Mouse (Mus musculus) intestine, postnatal 0 days (tissue): ENCODE results near the gene Hes2. TPM values are rescaled to one million over a fixed set of nuclear protein-coding genes. Genes with fewer than 3 reads are reported as not detected.

ENCODE experiments used
- ATAC-seq: fragments of 200-750 bp; cut with Nextera tagmentation; 2 replicates; pipeline ENCODE4 v1.8.0; 2017; ENCODE audit warnings: mild to moderate bottlenecking, moderate TSS enrichment, moderate library complexity
- H3K27ac ChIP-seq: fragments of 300-500 bp; sonication (generic); 2 replicates; pipeline ENCODE4 v1.5.1; 2014; ENCODE audit warnings: mild to moderate bottlenecking, low read depth, low read length, moderate library complexity
- H3K27me3 ChIP-seq: fragments of 300-500 bp; sonication (generic); replicated peaks from 2 replicates; pipeline ENCODE4 v1.6.1; 2014; ENCODE audit warnings: low read length, mixed read lengths; ENCODE audit not compliant: control insufficient read depth, insufficient read depth
- H3K36me3 ChIP-seq: fragments of 300-500 bp; sonication (generic); 2 replicates; pipeline ENCODE4 v1.6.1; 2014; ENCODE audit warnings: mild to moderate bottlenecking, moderate library complexity; ENCODE audit not compliant: control insufficient read depth, insufficient read depth
- H3K4me1 ChIP-seq: fragments of 300-500 bp; sonication (generic); replicated peaks from 2 replicates; pipeline ENCODE4 v1.6.1; 2014; ENCODE audit warnings: antibody characterized with exemption, low read length, mixed read lengths; ENCODE audit not compliant: control insufficient read depth, insufficient read depth
- H3K4me2 ChIP-seq: fragments of 300-500 bp; sonication (generic); replicated peaks from 2 replicates; pipeline ENCODE4 v1.6.1; 2014; ENCODE audit warnings: low read depth, mild to moderate bottlenecking, moderate library complexity
- H3K4me3 ChIP-seq: fragments of 300-500 bp; sonication (generic); 2 replicates; pipeline ENCODE4 v1.5.1; 2014; ENCODE audit warnings: low read depth, low read length
- H3K9ac ChIP-seq: fragments of 300-500 bp; sonication (generic); 2 replicates; pipeline ENCODE4 v1.6.1; 2014; ENCODE audit warnings: mild to moderate bottlenecking, low read depth, low read length
- H3K9me3 ChIP-seq: fragments of 300-500 bp; sonication (generic); 2 replicates; pipeline ENCODE4 v1.6.1; 2016; ENCODE audit warnings: mixed run types; ENCODE audit not compliant: control insufficient read depth
- CTCF ChIP-seq: sonication (generic); IDR thresholded peaks from 2 replicates; pipeline ENCODE4 v1.5.1; 2016; ENCODE audit warnings: low read depth, mild to moderate bottlenecking, control low read depth, antibody characterized with exemption, moderate library complexity
- WGBS: fragments of 180-500 bp; shearing (Covaris S2); extraction: QIAGEN DNeasy Blood & Tissue Kit; methylation state at CpG from one replicate; pipeline ENCODE4 v1.1.7; 2014; 5-methylcytosine and 5-hydroxymethylcytosine counted together
- polyA plus RNA-seq: library from polyadenylated mRNA; unstranded; fragments of >200 nt; fragmentation: Nextera tagmentation; extraction: Ambion mirVana; gene quantifications from 2 replicates; pipeline ENCODE4 v1.2.1, GENCODE M21; 2015

Gene Hes2
- polyA plus RNA-seq, 1 experiment from 2014 or later = 8.6 TPM

GRCm38 (mm10) chr4:152179946-152180660 lies 21.4 kb downstream of the Hes2 start:
- Histone ChIP-seq H3K9me3 (no peaks in the 10 kb centered on the region), H3K9ac (no peak overlapping the region), H3K36me3 (no peaks in the 10 kb centered on the region), H3K27ac (no peak overlapping the region), H3K4me3 (no peak overlapping the region), H3K4me1 (peaks cover 5% of the 10 kb centered on the region; the same call in 1 of the 2 replicates), H3K27me3 (0 out of 2 replicates have a peak, but pooled peaks cover 3% of the 10 kb centered on the region), H3K4me2 (no peak overlapping the region)
- ATAC-seq = no peak
- no peak for TF ChIP-seq CTCF
- 85% methylated on average over 16 of the region's 16 CpGs for WGBS

GRCm38 (mm10) chr4:152182205-152182604 lies 23.5 kb downstream of the Hes2 start:
- Histone ChIP-seq H3K27ac (no peak overlapping the region), H3K9ac (no peak overlapping the region), H3K36me3 (no peaks in the 10 kb centered on the region), H3K4me3 (no peak overlapping the region), H3K27me3 (0 out of 2 replicates have a peak, but pooled peaks cover 3% of the 10 kb centered on the region), H3K9me3 (no peaks in the 10 kb centered on the region), H3K4me2 (no peak overlapping the region), H3K4me1 (peaks cover 16% of the 10 kb centered on the region; the same call in 1 of the 2 replicates)
- 88% methylated on average over 10 of the region's 10 CpGs for WGBS
- no peak for ATAC-seq
- TF ChIP-seq CTCF = no peak

GRCm38 (mm10) chr4:152184353-152185035 lies 25.8 kb downstream of the Hes2 start:
- H3K27me3 ChIP-seq = no peaks in the 10 kb centered on the region
- 54% methylated on average over 7 of the region's 7 CpGs for WGBS
- H3K27ac ChIP-seq = no peak overlapping the region
- no peak overlapping the region for H3K4me2 ChIP-seq
- no peak for ATAC-seq
- 0 out of 2 replicates have a peak, but pooled peaks cover 11% of the 10 kb centered on the region for H3K4me1 ChIP-seq
- TF ChIP-seq CTCF = peak; percentile 60
- no peak overlapping the region for H3K9ac ChIP-seq
- H3K9me3 ChIP-seq = no peaks in the 10 kb centered on the region
- no peaks in the 10 kb centered on the region for H3K36me3 ChIP-seq
- no peak overlapping the region for H3K4me3 ChIP-seq

DNA sequence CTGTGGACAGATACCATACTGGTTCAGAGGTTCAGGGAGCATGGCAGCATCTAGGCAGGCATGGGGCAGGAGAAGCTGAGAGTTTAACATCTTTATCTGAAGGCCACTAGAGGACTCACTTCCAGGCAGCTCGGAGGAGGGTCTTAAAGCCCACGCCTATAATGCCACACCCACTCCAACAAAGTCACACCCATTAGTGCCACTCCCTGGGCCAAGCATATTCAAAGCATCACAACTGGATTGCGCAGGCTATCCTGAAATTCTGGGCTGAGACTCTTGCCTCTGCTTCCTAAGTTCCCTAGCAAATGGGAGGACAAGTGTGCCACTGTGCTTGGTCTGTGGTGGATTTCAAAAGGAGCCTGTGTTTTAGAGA lies 26.5 kb downstream of the Hes2 start:
- peak overlapping the region; percentile 21; the same call in 1 of the 2 replicates for H3K4me3 ChIP-seq
- 0 out of 2 replicates have a peak, but pooled peaks cover 11% of the 10 kb centered on the region for H3K4me1 ChIP-seq
- no peak overlapping the region for H3K9ac ChIP-seq
- ATAC-seq = peak; percentile 51; the same call in 1 of the 2 replicates
- H3K36me3 ChIP-seq = no peaks in the 10 kb centered on the region
- no peaks in the 10 kb centered on the region for H3K27me3 ChIP-seq
- WGBS = 2% methylated on average over 3 of the region's 3 CpGs
- no peaks in the 10 kb centered on the region for H3K9me3 ChIP-seq
- peak overlapping the region; percentile 53 for H3K4me2 ChIP-seq
- TF ChIP-seq CTCF = peak; percentile 68
- H3K27ac ChIP-seq = peak overlapping the region; percentile 78

DNA sequence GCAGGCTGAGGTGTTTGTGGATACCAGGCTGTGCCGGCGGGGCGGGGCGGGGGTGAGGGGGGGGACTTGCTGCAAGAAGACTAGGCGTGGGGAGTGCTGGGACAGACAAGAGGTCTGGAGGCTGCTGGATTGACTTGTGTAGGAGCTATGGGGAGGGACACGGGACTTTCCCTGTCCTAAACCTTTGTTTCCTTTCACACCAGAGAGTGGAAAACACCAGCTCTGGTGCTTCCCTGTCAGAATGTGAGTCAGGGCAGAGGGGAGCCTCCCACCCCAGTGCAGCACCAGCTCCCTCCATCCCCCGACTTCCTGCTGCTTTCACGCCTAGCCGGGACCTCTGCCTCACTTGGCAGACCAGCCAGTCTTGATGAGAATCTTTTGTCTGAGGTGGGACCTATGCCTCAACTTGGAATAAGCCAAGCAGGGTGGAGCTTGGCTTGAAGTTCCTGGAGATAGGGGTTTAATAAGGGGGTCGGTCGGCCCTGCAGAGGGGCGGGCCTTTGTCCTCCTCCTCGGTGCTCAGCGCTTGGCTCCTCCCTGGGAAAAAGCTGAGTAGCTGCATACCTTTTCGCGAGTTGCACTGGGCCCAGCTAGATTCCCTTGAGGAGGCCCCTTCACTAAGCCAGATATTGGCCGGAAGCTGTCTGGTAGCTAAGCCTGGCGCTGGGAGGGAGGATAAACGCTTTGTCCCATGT lies 27.0 kb downstream of the Hes2 start:
- 8% methylated on average over 19 of the region's 19 CpGs for WGBS
- no peaks in the 10 kb centered on the region for H3K9me3 ChIP-seq
- 0 out of 2 replicates have a peak, but pooled peaks cover 11% of the 10 kb centered on the region for H3K4me1 ChIP-seq
- TF ChIP-seq CTCF = no peak
- ATAC-seq = peak; percentile 61
- no peaks in the 10 kb centered on the region for H3K36me3 ChIP-seq
- H3K4me3 ChIP-seq = peak overlapping the region; percentile 21
- peak overlapping the region; percentile 53 for H3K4me2 ChIP-seq
- no peaks in the 10 kb centered on the region for H3K27me3 ChIP-seq
- H3K27ac ChIP-seq = peak overlapping the region; percentile 78
- 0 out of 2 replicates have a peak overlapping the region, but pooled peaks have one; percentile 17 for H3K9ac ChIP-seq
